Mouse (Mus musculus): ENCODE measurements at regions not wholly inside any gene's neighbourhood (a gene's known extent, or its start where the extent isn't known, plus 50 kb on each side); places are given as distances from the start of the nearest gene placed in this dataset.
"Not testable (repeated sequence)": the region's sequence is repeated elsewhere in the genome, so short reads cannot be mapped to it uniquely, and the experiment has no call there.

DNA sequence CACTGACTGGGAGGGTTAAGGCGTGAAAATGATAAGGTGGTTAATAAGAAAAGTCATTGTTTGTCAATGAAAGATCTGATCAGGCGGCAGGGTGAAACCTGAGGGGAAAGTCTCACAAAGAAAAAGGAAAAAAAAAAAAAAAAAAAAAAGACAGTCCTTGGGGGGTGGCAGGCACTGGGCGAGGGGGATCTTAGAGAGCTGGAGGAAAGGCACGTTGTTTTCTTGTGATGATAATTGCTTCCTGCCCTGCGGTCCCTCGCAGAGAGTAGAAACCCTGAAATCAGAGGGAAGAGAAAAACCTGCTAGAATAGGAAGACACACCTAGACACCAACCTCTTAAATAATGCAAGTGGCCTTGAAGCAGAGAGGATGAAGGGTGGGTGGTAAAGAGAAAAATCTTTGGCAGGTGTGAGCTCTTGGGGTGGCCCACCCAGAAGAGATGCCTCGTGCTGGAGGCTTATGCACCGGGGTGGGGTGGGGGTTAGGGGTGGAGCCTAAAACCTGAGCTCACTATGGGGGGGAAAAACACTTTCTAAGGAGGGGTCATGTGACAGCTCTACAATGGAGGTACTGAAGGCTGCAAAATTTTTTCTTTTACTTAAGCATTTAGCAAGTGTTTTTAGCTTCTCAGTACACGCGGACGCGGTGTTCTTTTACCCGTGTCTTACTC is 294.0 kb upstream of the Arglu1 start:
- no peak for DNase-seq (ENCODE audit: extremely low spot score, low read depth, low spot score)

DNA sequence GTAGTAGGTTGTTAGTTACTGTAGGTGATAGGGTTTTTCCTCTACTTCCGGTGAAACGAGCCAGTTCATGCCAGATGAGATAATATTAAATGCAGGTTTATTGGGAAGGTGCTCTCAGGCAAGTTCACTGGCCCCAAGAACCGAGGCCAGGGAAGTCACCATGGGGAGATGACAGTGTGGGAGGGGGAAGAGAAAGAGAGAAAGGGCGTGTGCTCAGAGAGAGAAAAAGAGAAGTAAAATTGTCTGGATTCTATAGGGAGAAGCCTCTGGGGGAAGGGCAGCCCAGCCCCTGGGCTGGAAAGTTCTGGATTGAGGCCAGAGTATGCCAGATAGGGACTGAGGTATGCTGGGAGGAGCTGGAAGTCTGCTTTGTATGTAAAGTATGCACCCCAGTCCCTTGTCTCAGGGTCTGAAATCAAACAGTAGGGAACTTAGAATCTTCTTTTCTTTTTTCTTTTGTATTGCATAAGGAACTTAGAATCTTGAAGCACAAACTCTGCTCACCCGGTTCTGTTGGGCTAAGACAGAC is 292.9 kb upstream of the Arglu1 start:
- DNase-seq (ENCODE audit: extremely low spot score, low read depth, low spot score): no peak

DNA sequence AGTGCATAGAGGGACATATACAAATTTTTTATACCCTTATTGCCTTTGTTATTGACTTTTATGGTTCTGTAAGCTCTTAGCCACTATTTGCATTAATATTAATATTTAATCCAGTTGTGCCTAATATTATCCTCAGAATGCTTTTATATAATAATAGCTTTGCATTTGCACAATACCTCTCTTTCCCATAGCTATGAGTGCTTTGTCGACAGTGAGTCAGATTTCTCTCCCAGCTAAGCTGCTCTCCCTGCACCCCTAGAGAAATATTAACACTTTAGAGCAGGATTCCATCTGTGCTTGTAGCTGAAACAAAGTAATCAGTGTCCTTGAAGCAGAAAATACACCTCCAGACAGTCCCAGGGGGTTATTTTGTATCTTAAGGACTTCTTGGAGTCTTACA is 288.6 kb upstream of the Arglu1 start:
- DNase-seq (ENCODE audit: extremely low spot score, low read depth, low spot score): no peak

DNA sequence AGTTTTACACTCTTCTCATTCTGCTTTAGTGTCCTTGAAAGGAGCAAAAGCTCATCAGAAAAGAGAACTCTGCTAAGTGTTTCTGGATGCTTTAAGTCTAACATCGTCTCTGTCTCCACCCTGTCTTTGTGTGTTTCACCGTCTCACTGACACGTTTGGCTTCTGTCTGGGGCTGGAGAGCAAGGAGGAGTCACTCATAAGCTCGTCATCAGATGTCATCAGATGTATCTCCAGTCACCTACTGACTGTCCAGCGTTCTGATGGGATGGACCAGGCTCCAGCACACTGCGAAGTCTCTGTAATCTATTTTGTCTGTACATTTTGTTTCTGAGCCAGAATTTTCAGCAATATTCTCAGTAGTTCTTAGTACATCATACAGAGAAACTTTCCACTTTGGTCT is 283.4 kb upstream of the Arglu1 start:
- no peak for DNase-seq (ENCODE audit: extremely low spot score, low read depth, low spot score)

DNA sequence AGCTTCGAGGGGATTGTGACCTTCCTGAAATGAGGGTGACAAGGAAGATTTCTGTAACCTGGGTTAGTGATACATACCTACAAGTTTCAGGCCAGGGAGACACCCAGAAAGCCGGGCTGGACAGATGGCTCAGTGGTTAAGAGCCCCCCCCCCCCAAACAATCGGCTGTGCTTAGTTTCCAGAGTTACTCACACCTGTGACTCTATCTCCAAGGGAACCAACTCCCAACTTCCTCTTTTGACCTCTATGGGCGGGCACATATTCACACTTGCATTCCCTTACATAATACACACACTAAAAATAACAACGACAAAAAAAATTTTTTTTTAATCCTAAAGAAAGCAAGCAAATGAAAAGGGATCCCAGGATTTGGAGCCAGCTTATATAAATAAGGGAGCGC is 283.0 kb upstream of the Arglu1 start:
- no peak for DNase-seq (ENCODE audit: extremely low spot score, low read depth, low spot score)

DNA sequence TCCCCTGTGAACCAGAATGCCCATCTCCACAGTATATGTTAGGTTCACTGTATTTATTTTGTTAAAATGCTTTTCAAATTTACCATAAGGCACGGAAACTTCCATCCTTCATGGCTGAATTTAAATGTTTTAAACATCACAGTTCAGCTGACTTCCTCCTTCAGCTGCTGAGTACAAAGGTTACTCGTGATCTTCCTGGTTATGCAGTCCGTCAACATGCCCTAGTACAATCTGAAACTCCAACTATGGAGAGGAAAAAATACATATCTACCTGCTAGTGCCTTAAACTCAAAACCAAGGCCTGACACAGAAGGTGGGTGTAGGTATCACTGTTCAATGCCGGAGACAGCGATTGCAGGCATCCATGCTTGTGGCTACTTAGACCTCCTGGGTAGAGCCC is 280.5 kb upstream of the Arglu1 start:
- DNase-seq (ENCODE audit: extremely low spot score, low read depth, low spot score): no peak

DNA sequence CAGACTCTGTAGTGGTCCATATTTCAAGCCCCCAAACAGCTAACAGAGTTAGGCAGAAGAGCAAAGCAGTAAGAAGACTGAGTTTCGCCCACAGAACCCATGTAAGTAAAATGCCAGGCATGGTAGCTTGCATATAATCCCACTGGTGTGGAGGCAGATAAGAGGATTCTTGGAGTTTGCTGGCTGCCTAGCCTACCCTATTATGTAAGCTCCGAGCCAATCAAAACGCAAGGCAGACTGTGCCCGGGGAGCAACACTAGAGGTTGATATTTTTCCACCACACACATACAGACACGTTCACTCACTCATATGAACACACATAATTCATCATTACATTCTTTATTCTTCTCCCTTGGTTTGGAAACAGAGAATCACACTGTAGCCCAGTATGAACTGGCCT is 280.0 kb upstream of the Arglu1 start:
- DNase-seq (ENCODE audit: extremely low spot score, low read depth, low spot score): no peak

DNA sequence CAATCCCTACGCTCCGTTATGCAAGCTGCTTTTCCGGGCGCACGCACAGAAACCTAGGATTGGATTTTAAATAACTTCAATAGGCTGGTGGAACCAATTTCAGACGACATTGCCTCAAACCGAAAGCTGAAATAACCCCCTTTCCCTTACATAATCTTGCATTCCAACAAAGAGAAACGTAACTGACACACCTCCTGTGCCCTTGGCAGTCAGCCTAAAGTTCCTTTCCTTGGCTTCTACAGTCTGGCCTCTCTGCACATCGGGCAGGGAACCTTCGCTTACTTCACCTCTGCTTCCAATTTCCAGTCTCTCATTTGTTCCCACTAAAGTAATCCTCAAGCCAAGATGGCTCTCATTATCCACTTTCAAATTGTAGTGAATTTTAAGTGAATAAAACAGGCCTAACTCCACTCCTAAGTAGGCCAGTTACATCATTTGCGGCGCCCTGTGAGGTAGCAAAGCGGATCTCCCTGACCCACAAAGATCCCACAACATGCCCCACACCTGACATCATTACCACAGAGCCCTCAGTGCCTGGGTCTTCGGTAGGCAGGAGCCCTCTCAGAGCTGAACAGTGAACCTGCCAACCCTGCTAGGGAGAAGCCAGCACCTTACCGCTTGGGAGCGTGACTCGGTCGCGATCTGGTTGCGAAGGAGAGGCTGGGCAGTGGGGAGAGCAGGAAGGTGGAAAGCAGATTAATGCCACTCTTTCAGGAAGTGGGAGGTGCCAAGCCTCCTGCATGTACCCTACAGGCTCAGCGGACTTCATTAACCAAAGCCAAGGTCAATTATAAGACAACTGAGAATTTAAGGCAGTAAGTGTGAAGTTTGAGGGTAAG is 279.0 kb upstream of the Arglu1 start:
- no peak for DNase-seq (ENCODE audit: extremely low spot score, low read depth, low spot score)

DNA sequence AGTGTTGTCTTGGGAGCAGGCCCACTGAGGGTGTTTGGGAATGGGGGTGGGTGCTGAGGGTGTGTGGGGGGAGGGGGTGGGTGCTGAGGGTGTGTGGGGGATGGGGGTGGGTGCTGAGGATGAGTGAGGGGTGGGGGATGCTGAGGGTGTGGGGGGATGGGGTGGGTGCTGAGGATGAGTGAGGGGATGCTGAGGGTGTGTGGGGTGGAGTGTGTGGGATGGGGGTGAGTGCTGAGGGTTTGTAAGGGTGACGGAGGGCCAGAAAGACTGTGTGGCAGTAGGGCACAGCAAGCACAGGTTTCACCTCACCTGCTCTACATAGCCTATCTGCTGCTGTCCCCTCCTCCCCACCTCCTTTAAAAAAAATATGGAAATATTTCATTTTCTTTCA is 276.3 kb upstream of the Arglu1 start:
- no peak for DNase-seq (ENCODE audit: extremely low spot score, low read depth, low spot score)

DNA sequence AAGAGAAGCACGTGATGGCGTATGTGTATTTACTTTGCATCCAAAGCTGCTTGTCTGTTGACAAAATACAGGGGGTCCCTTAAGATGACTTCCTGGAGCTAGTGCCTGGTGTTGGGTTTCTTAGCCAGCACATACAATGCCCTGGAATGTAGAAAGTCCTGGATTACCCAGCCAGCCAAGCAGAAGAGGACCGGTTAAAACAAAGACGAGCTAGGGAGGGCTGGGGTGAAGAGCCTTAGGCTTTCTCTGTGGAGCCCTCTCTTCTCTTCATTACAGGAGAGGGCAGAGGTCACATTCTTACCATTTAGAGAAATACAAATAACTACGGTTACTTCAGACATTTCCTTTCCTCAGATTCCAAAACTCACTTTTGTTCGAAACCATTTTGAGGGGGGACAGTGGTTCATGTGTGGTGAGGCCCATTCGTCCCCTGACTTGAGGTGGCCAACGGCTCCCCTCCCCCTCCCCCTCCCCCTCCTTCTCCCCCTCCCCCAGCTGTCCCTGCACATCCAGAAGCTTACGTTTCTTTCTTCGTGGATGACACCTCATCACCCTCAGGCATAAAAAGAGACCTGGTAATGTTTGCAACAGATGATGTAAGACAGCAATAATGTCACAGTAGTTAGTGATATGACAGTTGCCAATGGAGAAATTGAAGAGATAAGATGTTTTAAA is 275.8 kb upstream of the Arglu1 start:
- DNase-seq (ENCODE audit: extremely low spot score, low read depth, low spot score): no peak

DNA sequence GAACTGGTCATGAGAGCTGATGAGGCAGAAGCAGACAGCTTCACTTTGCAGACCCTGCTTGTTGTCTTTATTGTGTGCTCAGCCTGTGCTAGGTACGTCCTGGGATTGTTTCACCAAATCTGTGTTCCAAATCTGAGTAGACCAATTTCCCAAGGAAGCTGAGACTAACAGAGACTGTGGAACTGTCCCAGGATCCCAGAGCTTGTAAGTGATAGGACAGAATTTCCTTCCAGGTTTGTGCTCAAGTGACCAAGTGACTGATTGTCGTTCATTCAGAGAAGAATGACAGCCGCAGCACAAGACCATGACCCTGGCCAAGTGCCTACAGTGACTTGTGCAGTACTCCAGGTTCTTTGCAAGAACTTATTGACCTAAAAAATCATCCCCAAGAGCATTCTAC is 269.9 kb upstream of the Arglu1 start:
- DNase-seq (ENCODE audit: extremely low spot score, low read depth, low spot score): no peak

DNA sequence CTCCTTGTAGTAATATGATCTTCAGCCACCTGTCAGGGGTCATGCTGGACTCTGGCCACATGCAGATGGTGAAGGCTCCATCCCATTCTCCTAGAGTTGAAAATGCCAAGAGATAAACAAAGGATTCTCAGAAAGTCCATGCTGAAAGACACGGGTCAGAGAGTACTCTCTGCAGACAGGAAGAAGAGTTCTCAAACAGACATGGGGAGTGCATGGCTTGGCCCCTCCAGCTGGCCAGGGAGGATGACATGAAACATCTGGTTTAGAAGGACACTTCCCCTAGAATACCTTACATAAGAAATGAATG is 269.4 kb upstream of the Arglu1 start:
- DNase-seq (ENCODE audit: extremely low spot score, low read depth, low spot score): no peak

DNA sequence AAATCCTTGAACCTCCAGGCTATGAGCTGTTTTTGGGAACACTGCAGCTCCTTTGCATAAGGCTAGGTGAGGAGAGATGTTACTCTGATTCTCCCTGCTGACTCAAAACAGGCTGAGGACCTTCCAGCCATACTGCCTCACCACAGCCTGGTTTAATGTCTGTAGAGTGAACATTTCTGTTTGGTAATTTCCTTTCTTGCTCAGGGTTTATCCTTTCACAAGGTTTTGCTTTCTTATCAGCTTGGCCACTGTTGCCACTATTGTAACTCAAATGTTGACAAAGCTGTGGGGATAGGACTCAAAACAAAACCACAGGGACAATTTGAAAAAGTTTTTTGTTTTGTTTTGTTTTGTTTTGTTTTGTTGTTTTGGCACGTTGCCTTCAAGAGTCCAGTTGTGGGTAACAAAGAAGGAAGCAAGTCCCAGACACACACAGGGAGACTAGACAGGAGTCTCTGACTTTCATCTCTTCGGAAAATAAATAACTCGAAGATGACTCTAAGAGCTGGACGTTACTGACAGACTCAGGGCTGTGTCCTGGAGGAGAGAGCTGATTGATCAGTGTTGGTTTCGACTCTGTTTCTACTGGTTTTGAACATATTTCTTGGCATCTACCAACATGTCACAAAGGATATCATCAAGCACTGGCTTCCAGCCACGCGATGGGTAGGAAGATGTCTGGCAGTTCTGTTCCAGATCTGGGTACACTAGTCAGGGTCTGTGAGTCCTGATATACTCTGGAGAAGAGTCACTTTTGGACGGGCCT is 268.9 kb upstream of the Arglu1 start:
- DNase-seq (ENCODE audit: extremely low spot score, low read depth, low spot score): no peak

DNA sequence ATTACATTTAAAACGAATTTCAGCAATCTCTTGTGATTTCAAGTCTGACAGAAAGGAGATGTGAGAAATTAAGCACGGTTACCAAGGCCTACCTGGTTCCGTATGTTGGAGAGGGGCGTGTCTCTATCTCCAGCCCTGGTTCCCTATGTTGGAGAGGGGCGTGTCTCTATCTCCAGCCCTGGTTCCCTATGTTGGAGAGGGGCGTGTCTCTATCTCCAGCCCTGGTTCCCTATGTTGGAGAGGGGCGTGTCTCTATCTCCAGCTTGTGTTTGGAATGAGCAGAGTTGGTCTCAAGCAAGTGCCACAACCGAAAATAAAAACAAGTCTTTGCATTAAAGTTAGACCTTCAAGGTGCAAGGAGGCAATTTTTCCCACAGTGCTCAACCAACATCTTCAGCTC is 267.8 kb upstream of the Arglu1 start:
- not testable (repeated sequence) for DNase-seq (ENCODE audit: extremely low spot score, low read depth, low spot score)

DNA sequence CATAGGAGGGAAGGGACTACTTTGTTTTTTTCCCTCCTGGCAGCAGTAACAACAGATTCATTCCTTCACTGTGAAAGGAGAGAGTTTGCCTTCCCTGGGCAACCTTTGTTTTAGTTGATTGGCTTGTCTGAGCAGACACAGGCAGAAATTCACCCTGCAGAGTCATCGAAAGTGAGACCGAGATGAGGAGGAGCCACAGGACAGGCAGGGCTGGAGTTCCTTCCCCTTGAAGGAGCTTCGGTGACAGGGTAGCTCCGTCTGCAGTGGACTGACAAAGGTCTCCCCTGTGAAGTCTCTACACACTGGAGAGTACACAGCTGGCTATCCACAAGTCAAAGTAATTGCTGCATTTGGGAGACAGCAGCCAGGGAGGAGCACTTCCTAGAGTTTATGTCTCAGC is 261.9 kb upstream of the Arglu1 start:
- DNase-seq (ENCODE audit: extremely low spot score, low read depth, low spot score): no peak

DNA sequence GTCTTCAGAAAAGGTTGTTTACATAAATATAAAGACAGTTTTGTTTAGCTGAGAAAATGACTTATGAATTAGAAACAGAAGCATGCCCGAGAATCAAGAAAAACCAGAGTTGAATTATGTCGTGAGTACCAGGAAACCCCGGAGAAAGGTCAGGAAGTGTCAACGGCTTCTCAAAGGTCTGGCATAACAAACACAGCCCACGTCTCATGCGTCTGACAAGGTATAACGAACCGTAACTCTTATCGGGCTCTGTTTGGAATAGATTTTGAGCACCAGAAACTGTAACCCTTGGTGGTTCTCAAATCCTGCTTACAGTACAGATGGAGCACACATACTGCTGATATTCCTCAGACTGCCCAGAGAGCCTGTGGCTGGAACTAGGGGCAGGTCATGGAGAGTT is 260.9 kb upstream of the Arglu1 start:
- DNase-seq (ENCODE audit: extremely low spot score, low read depth, low spot score): no peak

DNA sequence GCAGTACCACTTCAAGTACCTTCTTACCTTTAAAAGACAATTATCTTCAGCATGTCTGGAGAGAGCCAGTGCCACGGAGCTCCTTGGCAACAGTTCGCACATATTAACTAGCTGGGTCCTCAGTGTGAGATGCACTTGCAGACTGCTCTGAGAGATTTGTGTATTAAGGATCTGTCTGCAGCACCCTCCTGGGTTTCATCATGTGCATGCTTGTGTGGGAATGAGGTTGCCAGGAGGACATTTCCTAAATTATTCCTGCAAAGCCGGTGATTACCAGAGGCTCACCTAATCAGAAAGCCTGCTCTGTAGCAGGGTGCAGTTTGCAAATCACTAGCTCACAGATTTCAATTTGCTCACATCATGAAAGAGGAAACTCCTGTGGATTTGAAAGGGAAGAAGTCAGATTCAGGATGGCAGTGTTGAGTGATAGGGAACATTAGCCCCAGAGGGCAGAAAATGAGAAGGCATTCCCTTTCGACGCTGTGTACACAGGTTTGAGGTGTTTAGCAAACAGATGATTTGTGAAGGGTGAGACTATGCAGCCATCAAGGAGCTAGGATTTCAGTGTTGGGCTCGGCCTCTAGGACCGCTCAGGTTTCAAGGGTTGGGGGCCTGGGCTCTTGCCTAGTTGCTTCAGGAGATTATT is 257.3 kb upstream of the Arglu1 start:
- no peak for DNase-seq (ENCODE audit: extremely low spot score, low read depth, low spot score)

DNA sequence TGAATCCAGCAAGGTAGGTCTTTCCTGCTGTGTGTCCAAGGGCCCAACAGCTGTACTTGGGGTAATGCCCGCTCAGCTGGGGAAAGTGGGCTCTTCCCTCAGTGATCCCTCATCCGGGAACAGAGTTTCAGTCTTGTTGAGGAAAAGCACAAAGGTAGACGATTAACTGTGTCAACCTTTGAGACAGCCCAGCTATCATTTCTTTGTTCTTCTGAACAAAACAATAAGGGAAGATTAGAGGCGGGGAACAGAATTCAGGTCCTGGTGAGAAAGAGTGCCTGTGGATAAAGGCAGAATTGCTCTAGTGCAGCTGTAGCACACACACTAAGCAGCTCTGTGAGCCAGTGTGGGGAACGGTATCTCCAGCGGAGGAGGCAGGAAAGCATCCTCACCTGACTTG is 252.7 kb upstream of the Arglu1 start:
- DNase-seq (ENCODE audit: extremely low spot score, low read depth, low spot score): no peak

DNA sequence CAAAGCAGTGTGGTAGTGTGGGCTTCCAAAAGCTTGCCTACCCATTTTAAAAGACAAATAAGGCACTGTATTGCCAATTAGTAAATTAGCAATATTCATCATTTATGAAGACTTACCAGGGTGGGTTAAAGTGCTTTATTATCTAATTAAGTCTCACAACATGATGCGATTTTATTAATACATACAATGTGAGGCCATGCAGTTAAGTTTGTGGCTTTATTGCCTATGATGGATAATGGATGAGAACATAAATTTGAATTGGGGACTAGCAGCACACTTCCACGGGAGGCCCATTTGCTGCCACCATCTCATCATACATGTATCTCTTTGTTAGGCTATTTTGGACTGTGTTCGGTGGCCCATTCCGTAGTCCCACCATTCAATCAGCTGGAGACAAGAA is 250.6 kb upstream of the Arglu1 start:
- no peak for DNase-seq (ENCODE audit: extremely low spot score, low read depth, low spot score)

DNA sequence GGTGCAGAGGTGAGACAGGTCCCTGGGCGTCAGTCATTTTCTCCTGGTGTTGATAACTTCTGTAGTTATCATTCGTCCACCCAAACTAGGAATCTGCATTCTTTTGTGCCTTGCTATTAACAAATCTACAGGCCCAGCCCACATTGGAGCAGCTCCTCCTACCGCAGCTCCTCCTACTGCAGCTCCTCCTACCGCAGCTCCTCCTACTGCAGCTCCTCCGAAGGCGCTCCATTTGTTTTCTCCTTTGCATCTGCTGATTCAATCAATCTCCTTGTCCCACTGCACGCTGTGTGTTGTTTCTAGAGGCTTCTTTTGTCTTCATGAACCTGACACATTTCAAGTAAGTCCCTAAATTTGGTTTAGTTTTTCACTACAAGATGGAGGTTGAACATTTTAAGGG is 248.2 kb upstream of the Arglu1 start:
- no peak for DNase-seq (ENCODE audit: extremely low spot score, low read depth, low spot score)

DNA sequence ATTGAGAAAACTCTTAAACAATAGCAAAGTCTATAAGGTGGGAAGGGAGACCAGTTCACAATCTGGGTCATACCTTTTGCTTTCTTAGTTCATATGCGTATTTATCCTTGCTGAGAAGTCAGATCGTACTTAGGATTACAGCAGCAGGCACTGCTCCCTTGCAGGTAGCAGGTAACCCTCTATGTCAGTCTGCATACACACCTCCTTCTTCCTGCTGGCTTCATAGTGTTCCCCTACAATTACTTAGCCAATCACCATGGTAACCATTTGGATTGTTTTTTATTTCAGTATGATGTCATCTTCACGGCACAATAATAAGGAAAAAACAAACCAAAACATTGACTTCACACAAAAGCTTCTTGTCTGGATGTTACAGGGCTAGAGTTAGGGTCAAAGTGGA is 242.1 kb upstream of the Arglu1 start:
- DNase-seq (ENCODE audit: extremely low spot score, low read depth, low spot score): no peak
